Mouse (Mus musculus): ENCODE results near the gene Itpk1. TPM values are rescaled to one million over a fixed set of nuclear protein-coding genes. Genes with fewer than 3 reads are reported as not detected.
A peak's percentile ranks its signal among the peaks of the same experiment; 100 is the strongest.

The Itpk1 gene
- total and polyA plus RNA-seq, 2 experiments from 2014 or later: 47.5 to 47.6 TPM

- Histone ChIP-seq H3K4me2 (ENCODE audit: low read depth) (no peak overlapping the region), H3K9ac (no peak overlapping the region), H3K27ac (ENCODE audit: low read depth, low read length) (no peak overlapping the region), H3K27me3 (ENCODE audit: insufficient read depth, low read length) (no peaks in the 10 kb centered on the region), H3K4me3 (ENCODE audit: low read depth, low read length) (no peak overlapping the region), H3K9me3 (ENCODE audit: low read length) (no peaks in the 10 kb centered on the region), H3K4me1 (ENCODE audit: insufficient read depth) (peaks cover 35% of the 10 kb centered on the region), H3K36me3 (ENCODE audit: insufficient read depth) (no peaks in the 10 kb centered on the region)
- DNase-seq: no peak
- WGBS: 14% methylated on average over 1 of the region's 1 CpGs
- no peak for ATAC-seq
- TF ChIP-seq CTCF (IDR thresholded peaks at IDR 0.05; ENCODE audit: low read depth): no peak
Measured at GRCm38 (mm10) chr12:102699156-102699555, 5.6 kb downstream of the Itpk1 start.

GRCm38 (mm10) chr12:102698089-102698684 is 6.5 kb downstream of the Itpk1 start:
- ATAC-seq (peak; percentile 32), DNase-seq (no peak)
- H3K9me3 ChIP-seq (ENCODE audit: low read length): no peaks in the 10 kb centered on the region
- 16% methylated on average over 1 of the region's 1 CpGs for WGBS
- no peaks in the 10 kb centered on the region for H3K27me3 ChIP-seq (ENCODE audit: insufficient read depth, low read length)
- no peak overlapping the region for H3K9ac ChIP-seq
- no peak overlapping the region for H3K4me2 ChIP-seq (ENCODE audit: low read depth)
- H3K36me3 ChIP-seq (ENCODE audit: insufficient read depth): no peaks in the 10 kb centered on the region
- H3K27ac ChIP-seq (ENCODE audit: low read depth, low read length): no peak overlapping the region
- no peak for TF ChIP-seq CTCF (IDR thresholded peaks at IDR 0.05; ENCODE audit: low read depth)
- H3K4me3 ChIP-seq (ENCODE audit: low read depth, low read length): no peak overlapping the region
- H3K4me1 ChIP-seq (ENCODE audit: insufficient read depth): peaks cover 35% of the 10 kb centered on the region

- 87% methylated on average over 7 of the region's 7 CpGs for WGBS
- no peak overlapping the region for H3K27ac ChIP-seq (ENCODE audit: low read depth, low read length)
Measured at GRCm38 (mm10) chr12:102697381-102697780, 7.3 kb downstream of the Itpk1 start.

GRCm38 (mm10) chr12:102696635-102697354 is 7.9 kb downstream of the Itpk1 start:
- no peak for ATAC-seq
- Histone ChIP-seq H3K36me3 (ENCODE audit: insufficient read depth) (no peaks in the 10 kb centered on the region), H3K4me1 (ENCODE audit: insufficient read depth) (peaks cover 29% of the 10 kb centered on the region), H3K27ac (ENCODE audit: low read depth, low read length) (no peak overlapping the region), H3K4me3 (ENCODE audit: low read depth, low read length) (no peak overlapping the region), H3K9ac (no peak overlapping the region), H3K27me3 (ENCODE audit: insufficient read depth, low read length) (no peaks in the 10 kb centered on the region), H3K4me2 (ENCODE audit: low read depth) (no peak overlapping the region), H3K9me3 (ENCODE audit: low read length) (no peaks in the 10 kb centered on the region)
- no peak for DNase-seq
- TF ChIP-seq CTCF (IDR thresholded peaks at IDR 0.05; ENCODE audit: low read depth): no peak
- WGBS: 82% methylated on average over 14 of the region's 14 CpGs

More at GRCm38 (mm10) chr12:102697381-102697780, 7.3 kb downstream of the Itpk1 start:
- no peak overlapping the region for H3K4me3 ChIP-seq (ENCODE audit: low read depth, low read length)
- TF ChIP-seq CTCF (IDR thresholded peaks at IDR 0.05; ENCODE audit: low read depth): no peak
- ATAC-seq (no peak), DNase-seq (no peak)
- H3K36me3 ChIP-seq (ENCODE audit: insufficient read depth): no peaks in the 10 kb centered on the region
- peaks cover 35% of the 10 kb centered on the region for H3K4me1 ChIP-seq (ENCODE audit: insufficient read depth)
- H3K9me3 ChIP-seq (ENCODE audit: low read length): no peaks in the 10 kb centered on the region
- H3K9ac ChIP-seq: no peak overlapping the region
- no peak overlapping the region for H3K4me2 ChIP-seq (ENCODE audit: low read depth)
- H3K27me3 ChIP-seq (ENCODE audit: insufficient read depth, low read length): no peaks in the 10 kb centered on the region

GRCm38 (mm10) chr12:102695369-102696239 is 9.1 kb downstream of the Itpk1 start:
- ATAC-seq: no peak
- DNase-seq: no peak

GRCm38 (mm10) chr12:102691761-102692160 is 13.0 kb downstream of the Itpk1 start:
- Histone ChIP-seq H3K4me1 (ENCODE audit: insufficient read depth) (no peaks in the 10 kb centered on the region; the same call in 1 of the 2 replicates), H3K27ac (ENCODE audit: low read depth, low read length) (no peak overlapping the region), H3K4me3 (ENCODE audit: low read depth, low read length) (no peak overlapping the region), H3K27me3 (ENCODE audit: insufficient read depth, low read length) (no peaks in the 10 kb centered on the region), H3K36me3 (ENCODE audit: insufficient read depth) (no peaks in the 10 kb centered on the region), H3K4me2 (ENCODE audit: low read depth) (no peak overlapping the region), H3K9me3 (ENCODE audit: low read length) (no peaks in the 10 kb centered on the region), H3K9ac (no peak overlapping the region)
- TF ChIP-seq CTCF (IDR thresholded peaks at IDR 0.05; ENCODE audit: low read depth): no peak
- ATAC-seq (no peak), DNase-seq (no peak)
- 62% methylated on average over 7 of the region's 7 CpGs for WGBS

More at GRCm38 (mm10) chr12:102695369-102696239, 9.1 kb downstream of the Itpk1 start:
- Histone ChIP-seq H3K27me3 (ENCODE audit: insufficient read depth, low read length) (no peaks in the 10 kb centered on the region), H3K4me1 (ENCODE audit: insufficient read depth) (peaks cover 27% of the 10 kb centered on the region), H3K27ac (ENCODE audit: low read depth, low read length) (no peak overlapping the region), H3K4me2 (ENCODE audit: low read depth) (no peak overlapping the region), H3K9ac (no peak overlapping the region), H3K4me3 (ENCODE audit: low read depth, low read length) (no peak overlapping the region), H3K36me3 (ENCODE audit: insufficient read depth) (no peaks in the 10 kb centered on the region), H3K9me3 (ENCODE audit: low read length) (no peaks in the 10 kb centered on the region)
- WGBS: 56% methylated on average over 18 of the region's 18 CpGs
- TF ChIP-seq CTCF (IDR thresholded peaks at IDR 0.05; ENCODE audit: low read depth): no peak
